Mouse (Mus musculus): ENCODE results near the gene Zfp704. TPM values are rescaled to one million over a fixed set of nuclear protein-coding genes. Genes with fewer than 3 reads are reported as not detected.

The Zfp704 gene
- polyA plus RNA-seq, 1 experiment from 2014 or later, result 9.2 TPM

DNA sequence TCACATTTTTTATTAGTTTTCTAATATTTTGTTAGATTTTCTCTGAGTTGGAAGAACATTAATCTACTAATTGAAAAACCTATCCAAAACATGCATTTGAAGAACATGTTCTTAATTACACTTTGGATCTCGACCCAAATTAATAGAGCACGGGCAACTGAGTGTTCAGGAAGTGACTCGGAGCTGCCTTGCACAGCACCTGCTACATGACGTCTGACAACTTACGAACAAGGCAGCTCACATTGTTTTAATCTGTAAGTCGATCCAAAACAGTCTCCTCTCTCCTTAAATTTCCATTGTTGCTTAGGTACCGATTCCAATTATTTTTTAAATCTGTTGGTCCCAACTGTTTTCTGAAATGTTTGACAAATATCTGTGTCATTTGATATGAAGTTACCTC is 15.4 kb downstream of the Zfp704 start:
- ATAC-seq (ENCODE audit: insufficient number of reproducible peaks, insufficient read depth, low FRiP score, low read depth), result no peak
- no peak overlapping the region for H3K4me2 ChIP-seq (ENCODE audit: low read length)
- no peaks in the 10 kb centered on the region for H3K27me3 ChIP-seq (ENCODE audit: control insufficient read depth, insufficient read depth, low read length)
- no peak overlapping the region for H3K27ac ChIP-seq (replicated peaks in 1 of 2; ENCODE audit: control insufficient read depth in 1 of 2, insufficient read depth in 1 of 2, low read depth in 2 of 2, low read length in 2 of 2)
- H3K36me3 ChIP-seq (ENCODE audit: control insufficient read depth, insufficient read depth, low read length), result no peaks in the 10 kb centered on the region
- H3K9ac ChIP-seq (ENCODE audit: low read length), result no peak overlapping the region
- 72% methylated on average over 7 of the region's 7 CpGs for WGBS
- peaks cover 2 to 13% of the 10 kb centered on the region in 2 experiments; a peak in 3 of 4 replicates for H3K4me1 ChIP-seq (ENCODE audit: control insufficient read depth in 2 of 2, insufficient read depth in 2 of 2, low read length in 2 of 2)
- H3K9me3 ChIP-seq (ENCODE audit: control insufficient read depth, low read length), result no peaks in the 10 kb centered on the region
- H3K4me3 ChIP-seq (ENCODE audit: control insufficient read depth in 1 of 2, insufficient read depth in 1 of 2, low read depth in 1 of 2, low read length in 2 of 2), result no peak overlapping the region

DNA sequence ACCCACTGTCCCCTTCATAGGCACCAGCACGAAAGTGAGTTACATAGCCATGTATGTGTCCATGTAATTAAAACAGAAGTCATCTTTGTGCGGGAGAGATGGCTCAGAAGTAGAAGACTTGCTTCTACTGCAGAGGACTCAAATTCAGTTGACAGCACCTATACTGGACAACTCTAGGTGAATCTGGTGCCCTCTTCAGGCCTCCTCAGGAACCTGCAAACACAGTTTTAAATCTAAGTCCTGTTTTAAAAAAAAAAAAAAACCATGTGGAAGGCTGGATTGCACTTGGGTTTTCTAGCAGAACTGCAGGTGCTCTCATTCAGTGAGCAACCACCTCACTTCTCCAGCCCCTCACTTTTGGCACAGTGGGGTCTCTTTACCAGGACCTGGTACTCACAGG is 16.1 kb downstream of the Zfp704 start:
- peaks cover 4 to 13% of the 10 kb centered on the region in 2 experiments for H3K4me1 ChIP-seq (ENCODE audit: control insufficient read depth in 2 of 2, insufficient read depth in 2 of 2, low read length in 2 of 2)
- no peak overlapping the region for H3K4me2 ChIP-seq (ENCODE audit: low read length)
- H3K27ac ChIP-seq (replicated peaks in 1 of 2; ENCODE audit: control insufficient read depth in 1 of 2, insufficient read depth in 1 of 2, low read depth in 2 of 2, low read length in 2 of 2), result no peak overlapping the region
- no peak overlapping the region for H3K9ac ChIP-seq (ENCODE audit: low read length)
- H3K27me3 ChIP-seq (ENCODE audit: control insufficient read depth, insufficient read depth, low read length), result no peaks in the 10 kb centered on the region
- ATAC-seq (ENCODE audit: insufficient number of reproducible peaks, insufficient read depth, low FRiP score, low read depth), result no peak
- no peaks in the 10 kb centered on the region for H3K9me3 ChIP-seq (ENCODE audit: control insufficient read depth, low read length)
- 76% methylated on average over 2 of the region's 2 CpGs for WGBS
- H3K36me3 ChIP-seq (ENCODE audit: control insufficient read depth, insufficient read depth, low read length), result no peaks in the 10 kb centered on the region
- H3K4me3 ChIP-seq (ENCODE audit: control insufficient read depth in 1 of 2, insufficient read depth in 1 of 2, low read depth in 1 of 2, low read length in 2 of 2), result no peak overlapping the region

GRCm38 (mm10) chr3:9591416-9592110 is 18.3 kb downstream of the Zfp704 start:
- Histone ChIP-seq H3K27me3 (ENCODE audit: control insufficient read depth, insufficient read depth, low read length) (no peaks in the 10 kb centered on the region), H3K4me2 (ENCODE audit: low read length) (no peak overlapping the region), H3K36me3 (ENCODE audit: control insufficient read depth, insufficient read depth, low read length) (no peaks in the 10 kb centered on the region), H3K27ac (replicated peaks in 1 of 2; ENCODE audit: control insufficient read depth in 1 of 2, insufficient read depth in 1 of 2, low read depth in 2 of 2, low read length in 2 of 2) (no peak overlapping the region), H3K9ac (ENCODE audit: low read length) (no peak overlapping the region), H3K4me1 (ENCODE audit: control insufficient read depth in 2 of 2, insufficient read depth in 2 of 2, low read length in 2 of 2) (peaks cover 3 to 10% of the 10 kb centered on the region in 2 experiments), H3K9me3 (ENCODE audit: control insufficient read depth, low read length) (no peaks in the 10 kb centered on the region), H3K4me3 (ENCODE audit: control insufficient read depth in 1 of 2, insufficient read depth in 1 of 2, low read depth in 1 of 2, low read length in 2 of 2) (no peak overlapping the region)
- WGBS, result 94% methylated on average over 8 of the region's 8 CpGs
- ATAC-seq (ENCODE audit: insufficient number of reproducible peaks, insufficient read depth, low FRiP score, low read depth), result no peak

GRCm38 (mm10) chr3:9588635-9589034 is 21.2 kb downstream of the Zfp704 start:
- Histone ChIP-seq H3K9ac (ENCODE audit: low read length) (no peak overlapping the region), H3K27ac (replicated peaks in 1 of 2; ENCODE audit: control insufficient read depth in 1 of 2, insufficient read depth in 1 of 2, low read depth in 2 of 2, low read length in 2 of 2) (no peak overlapping the region), H3K4me1 (ENCODE audit: control insufficient read depth in 2 of 2, insufficient read depth in 2 of 2, low read length in 2 of 2) (peaks cover 6 to 17% of the 10 kb centered on the region in 2 experiments), H3K9me3 (ENCODE audit: control insufficient read depth, low read length) (no peaks in the 10 kb centered on the region), H3K36me3 (ENCODE audit: control insufficient read depth, insufficient read depth, low read length) (no peaks in the 10 kb centered on the region), H3K27me3 (ENCODE audit: control insufficient read depth, insufficient read depth, low read length) (no peaks in the 10 kb centered on the region), H3K4me3 (ENCODE audit: control insufficient read depth in 1 of 2, insufficient read depth in 1 of 2, low read depth in 1 of 2, low read length in 2 of 2) (no peak overlapping the region), H3K4me2 (ENCODE audit: low read length) (no peak overlapping the region)
- ATAC-seq (ENCODE audit: insufficient number of reproducible peaks, insufficient read depth, low FRiP score, low read depth), result no peak
- 79% methylated on average over 4 of the region's 4 CpGs for WGBS

GRCm38 (mm10) chr3:9587304-9587703 is 22.6 kb downstream of the Zfp704 start:
- Histone ChIP-seq H3K4me3 (ENCODE audit: control insufficient read depth in 1 of 2, insufficient read depth in 1 of 2, low read depth in 1 of 2, low read length in 2 of 2) (no peak overlapping the region), H3K27me3 (ENCODE audit: control insufficient read depth, insufficient read depth, low read length) (no peaks in the 10 kb centered on the region), H3K36me3 (ENCODE audit: control insufficient read depth, insufficient read depth, low read length) (no peaks in the 10 kb centered on the region), H3K27ac (replicated peaks in 1 of 2; ENCODE audit: control insufficient read depth in 1 of 2, insufficient read depth in 1 of 2, low read depth in 2 of 2, low read length in 2 of 2) (no peak overlapping the region), H3K9me3 (ENCODE audit: control insufficient read depth, low read length) (no peaks in the 10 kb centered on the region), H3K4me1 (ENCODE audit: control insufficient read depth in 2 of 2, insufficient read depth in 2 of 2, low read length in 2 of 2) (peaks cover 9 to 27% of the 10 kb centered on the region in 2 experiments), H3K4me2 (ENCODE audit: low read length) (no peak overlapping the region), H3K9ac (ENCODE audit: low read length) (no peak overlapping the region)
- 91% methylated on average over 7 of the region's 7 CpGs for WGBS
- no peak for ATAC-seq (ENCODE audit: insufficient number of reproducible peaks, insufficient read depth, low FRiP score, low read depth)

DNA sequence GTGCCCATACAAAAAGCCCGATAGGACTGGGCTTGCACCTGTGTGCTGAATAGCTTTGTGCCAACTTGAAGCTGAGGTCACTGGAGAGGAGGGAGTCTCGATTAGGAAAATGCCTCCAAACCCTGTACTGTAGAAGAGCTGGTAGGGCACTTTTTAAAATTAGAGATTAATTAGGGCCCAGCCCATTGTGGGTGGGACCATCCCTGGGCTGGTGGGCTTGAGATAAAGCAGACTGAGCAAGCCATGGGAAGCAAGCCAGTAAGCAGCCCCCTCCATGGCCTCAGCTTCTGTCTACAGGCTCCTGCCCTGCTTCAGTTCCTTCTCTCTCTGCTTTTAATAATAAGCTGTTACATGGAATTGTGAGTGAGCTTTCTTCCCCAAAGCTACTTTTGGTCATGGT is 26.4 kb downstream of the Zfp704 start:
- Histone ChIP-seq H3K9me3 (ENCODE audit: control insufficient read depth, low read length) (no peaks in the 10 kb centered on the region), H3K36me3 (ENCODE audit: control insufficient read depth, insufficient read depth, low read length) (no peaks in the 10 kb centered on the region), H3K4me3 (ENCODE audit: control insufficient read depth in 1 of 2, insufficient read depth in 1 of 2, low read depth in 1 of 2, low read length in 2 of 2) (no peak overlapping the region), H3K4me2 (ENCODE audit: low read length) (no peak overlapping the region), H3K27me3 (ENCODE audit: control insufficient read depth, insufficient read depth, low read length) (no peaks in the 10 kb centered on the region), H3K4me1 (ENCODE audit: control insufficient read depth in 2 of 2, insufficient read depth in 2 of 2, low read length in 2 of 2) (peaks cover 21 to 42% of the 10 kb centered on the region in 2 experiments), H3K27ac (replicated peaks in 1 of 2; ENCODE audit: control insufficient read depth in 1 of 2, insufficient read depth in 1 of 2, low read depth in 2 of 2, low read length in 2 of 2) (peak overlapping the region in 1 of 2 experiments; percentile 14; a peak in 1 of 4 replicates), H3K9ac (ENCODE audit: low read length) (no peak overlapping the region)
- 68% methylated on average over 2 of the region's 2 CpGs for WGBS
- no peak for ATAC-seq (ENCODE audit: insufficient number of reproducible peaks, insufficient read depth, low FRiP score, low read depth)

GRCm38 (mm10) chr3:9580952-9581798 is 28.7 kb downstream of the Zfp704 start:
- no peak overlapping the region for H3K4me3 ChIP-seq (ENCODE audit: control insufficient read depth in 1 of 2, insufficient read depth in 1 of 2, low read depth in 1 of 2, low read length in 2 of 2)
- H3K27me3 ChIP-seq (ENCODE audit: control insufficient read depth, insufficient read depth, low read length), result no peaks in the 10 kb centered on the region
- peaks cover 23 to 47% of the 10 kb centered on the region in 2 experiments for H3K4me1 ChIP-seq (ENCODE audit: control insufficient read depth in 2 of 2, insufficient read depth in 2 of 2, low read length in 2 of 2)
- H3K36me3 ChIP-seq (ENCODE audit: control insufficient read depth, insufficient read depth, low read length), result no peaks in the 10 kb centered on the region
- WGBS, result 52% methylated on average over 14 of the region's 14 CpGs
- H3K4me2 ChIP-seq (ENCODE audit: low read length), result peak overlapping the region; percentile 59
- peak overlapping the region; percentile 41 to 70 for H3K27ac ChIP-seq (replicated peaks in 1 of 2; ENCODE audit: control insufficient read depth in 1 of 2, insufficient read depth in 1 of 2, low read depth in 2 of 2, low read length in 2 of 2)
- H3K9ac ChIP-seq (ENCODE audit: low read length), result peak overlapping the region; percentile 48; the same call in 1 of the 2 replicates
- H3K9me3 ChIP-seq (ENCODE audit: control insufficient read depth, low read length), result no peaks in the 10 kb centered on the region
- no peak for ATAC-seq (ENCODE audit: insufficient number of reproducible peaks, insufficient read depth, low FRiP score, low read depth)

All from heart, embryonic 14.5 days (tissue).